Mouse (Mus musculus) lung, adult 2 months (tissue): ENCODE measurements around the gene Otud7a. TPM values are rescaled to one million over a fixed set of nuclear protein-coding genes. Genes with fewer than 3 reads are reported as not detected.

Source experiments
- DNase-seq: peaks from one replicate; pipeline ENCODE4 v3.0.0; 2022
- H3K4me1 ChIP-seq: fragments of 200-500 bp; 2 replicates; pipeline ENCODE4 v1.6.1; 2011; ENCODE audit warnings: low read length; ENCODE audit not compliant: control insufficient read depth, insufficient read depth
- H3K4me3 ChIP-seq: fragments of 200-500 bp; replicated peaks from 2 replicates; pipeline ENCODE3; 2011; ENCODE audit warnings: low read depth, mild to moderate bottlenecking, control low read depth, low read length; ENCODE audit errors: extremely low read depth
- CTCF ChIP-seq: fragments of 200-500 bp; IDR thresholded peaks from 2 replicates; pipeline ENCODE4 v1.5.1; 2011; ENCODE audit warnings: mild to moderate bottlenecking, low read length, control low read depth; ENCODE audit not compliant: insufficient read depth
- POLR2A ChIP-seq: fragments of 200-500 bp; IDR thresholded peaks from 2 replicates; pipeline ENCODE4 v1.6.1; 2011; ENCODE audit warnings: low read depth, mild to moderate bottlenecking, control low read depth, low read length, borderline replicate concordance; ENCODE audit errors: extremely low read depth
- WGBS: fragments of 180-500 bp; shearing (Covaris S2); methylation state at CpG from one replicate; pipeline ENCODE4 v1.1.7; 2018; 5-methylcytosine and 5-hydroxymethylcytosine counted together
- polyA plus RNA-seq: library from polyadenylated mRNA; depleted of rRNA; stranded (reverse); fragments of >200 nt; gene quantifications from 2 replicates; pipeline ENCODE4 v1.2.3, GENCODE M21; 2012

The Otud7a gene
- polyA plus RNA-seq, 1 experiment = 0.12 TPM

- Histone ChIP-seq H3K4me1 (no peaks in the 10 kb centered on the region), H3K4me3 (no peak overlapping the region)
- WGBS = 23% methylated on average over 2 of the region's 2 CpGs
- TF ChIP-seq POLR2A (no peak), CTCF (no peak)
- no peak for DNase-seq
Observed at GRCm38 (mm10) chr7:63677149-63677548, 232.6 kb downstream of the Otud7a start.

- Histone ChIP-seq H3K4me1 (no peaks in the 10 kb centered on the region), H3K4me3 (no peak overlapping the region)
- 71% methylated on average over 4 of the region's 4 CpGs for WGBS
- DNase-seq = no peak
- no peak for TF ChIP-seq CTCF
- no peak for TF ChIP-seq POLR2A
Observed at GRCm38 (mm10) chr7:63687056-63687455, 242.5 kb downstream of the Otud7a start.

GRCm38 (mm10) chr7:63697921-63698320, 253.4 kb downstream of the Otud7a start:
- WGBS = 73% methylated on average over 4 of the region's 4 CpGs
- no peak overlapping the region for H3K4me3 ChIP-seq

GRCm38 (mm10) chr7:63717903-63718302, 273.4 kb downstream of the Otud7a start:
- DNase-seq = no peak
- TF ChIP-seq POLR2A = no peak
- no peak for TF ChIP-seq CTCF
- H3K4me1 ChIP-seq = no peaks in the 10 kb centered on the region
- 77% methylated on average over 8 of the region's 8 CpGs for WGBS
- H3K4me3 ChIP-seq = no peak overlapping the region

More at GRCm38 (mm10) chr7:63697921-63698320, 253.4 kb downstream of the Otud7a start:
- DNase-seq = no peak
- no peaks in the 10 kb centered on the region for H3K4me1 ChIP-seq
- TF ChIP-seq POLR2A (no peak), CTCF (no peak)

GRCm38 (mm10) chr7:63719183-63719944, 274.8 kb downstream of the Otud7a start:
- TF ChIP-seq CTCF (no peak), POLR2A (no peak)
- DNase-seq = no peak
- WGBS = 81% methylated on average over 13 of the region's 13 CpGs
- Histone ChIP-seq H3K4me1 (no peaks in the 10 kb centered on the region), H3K4me3 (no peak overlapping the region)

GRCm38 (mm10) chr7:63720682-63721081, 276.1 kb downstream of the Otud7a start:
- no peaks in the 10 kb centered on the region for H3K4me1 ChIP-seq
- no peak for TF ChIP-seq POLR2A
- TF ChIP-seq CTCF = no peak
- no peak for DNase-seq
- WGBS = 52% methylated on average over 2 of the region's 2 CpGs
- no peak overlapping the region for H3K4me3 ChIP-seq

- no peaks in the 10 kb centered on the region for H3K4me1 ChIP-seq
- TF ChIP-seq CTCF (no peak), POLR2A (no peak)
- DNase-seq = no peak
- H3K4me3 ChIP-seq = no peak overlapping the region
- 55% methylated on average over 6 of the region's 6 CpGs for WGBS
Observed at GRCm38 (mm10) chr7:63725040-63725729, 280.6 kb downstream of the Otud7a start.

GRCm38 (mm10) chr7:63729605-63730004, 285.1 kb downstream of the Otud7a start:
- DNase-seq = no peak
- TF ChIP-seq POLR2A (no peak), CTCF (no peak)
- Histone ChIP-seq H3K4me1 (no peaks in the 10 kb centered on the region), H3K4me3 (no peak overlapping the region)
- WGBS = 87% methylated on average over 5 of the region's 5 CpGs

GRCm38 (mm10) chr7:63730012-63730411, 285.5 kb downstream of the Otud7a start:
- no peak for TF ChIP-seq POLR2A
- no peak for TF ChIP-seq CTCF
- no peaks in the 10 kb centered on the region for H3K4me1 ChIP-seq

GRCm38 (mm10) chr7:63737725-63738124, 293.2 kb downstream of the Otud7a start:
- TF ChIP-seq POLR2A = no peak
- peak; percentile 35; the same call in 1 of the 2 replicates for TF ChIP-seq CTCF
- H3K4me1 ChIP-seq = no peaks in the 10 kb centered on the region
- 60% methylated on average over 4 of the region's 4 CpGs for WGBS
- H3K4me3 ChIP-seq = no peak overlapping the region
- no peak for DNase-seq

More at GRCm38 (mm10) chr7:63730012-63730411, 285.5 kb downstream of the Otud7a start:
- no peak for DNase-seq
- H3K4me3 ChIP-seq = no peak overlapping the region
